Mouse (Mus musculus) liver, embryonic 12.5 days (tissue): ENCODE measurements around the gene Trp53rkb. TPM values are rescaled to one million over a fixed set of nuclear protein-coding genes. Genes with fewer than 3 reads are reported as not detected.
A peak's percentile ranks its signal among the peaks of the same experiment; 100 is the strongest.

Source experiments
- ATAC-seq: fragments of 200-750 bp; cut with Nextera tagmentation; 2 replicates; pipeline ENCODE4 v1.8.0; 2017; ENCODE audit warnings: moderate number of reproducible peaks, mild to moderate bottlenecking, moderate library complexity
- H3K27ac ChIP-seq: fragments of 300-500 bp; sonication (generic); 2 replicates; pipeline ENCODE4 v1.5.1; 2016; ENCODE audit warnings: mild to moderate bottlenecking
- H3K27me3 ChIP-seq: fragments of 300-500 bp; sonication (generic); replicated peaks from 2 replicates; pipeline ENCODE4 v1.6.1; 2016; ENCODE audit warnings: mild to moderate bottlenecking, moderate library complexity
- H3K36me3 ChIP-seq: fragments of 300-500 bp; sonication (generic); 2 replicates; pipeline ENCODE4 v1.6.1; 2016; ENCODE audit warnings: mild to moderate bottlenecking, moderate library complexity
- H3K4me1 ChIP-seq: fragments of 300-500 bp; sonication (generic); 2 replicates; pipeline ENCODE4 v1.6.1; 2016
- H3K4me2 ChIP-seq: fragments of 300-500 bp; sonication (generic); 2 replicates; pipeline ENCODE4 v1.6.1; 2016; ENCODE audit warnings: mild to moderate bottlenecking, moderate library complexity
- H3K4me3 ChIP-seq: fragments of 300-500 bp; sonication (generic); 2 replicates; pipeline ENCODE4 v1.5.1; 2016; ENCODE audit warnings: mild to moderate bottlenecking, moderate library complexity
- H3K9ac ChIP-seq: fragments of 300-500 bp; sonication (generic); 2 replicates; pipeline ENCODE4 v1.6.1; 2016; ENCODE audit warnings: mild to moderate bottlenecking, moderate library complexity
- H3K9me3 ChIP-seq: fragments of 300-500 bp; sonication (generic); replicated peaks from 2 replicates; pipeline ENCODE4 v1.6.1; 2016; ENCODE audit warnings: mild to moderate bottlenecking, moderate library complexity
- WGBS: fragments of 180-500 bp; shearing (Covaris S2); methylation state at CpG from one replicate; pipeline ENCODE4 v1.1.7; 2016; ENCODE audit not compliant: insufficient replicate concordance; 5-methylcytosine and 5-hydroxymethylcytosine counted together
- polyA plus RNA-seq: library from polyadenylated mRNA; unstranded; fragments of >200 nt; fragmentation: Nextera tagmentation; extraction: Ambion mirVana; gene quantifications from 2 replicates; pipeline ENCODE4 v1.2.1, GENCODE M21; 2016

Trp53rkb gene
- polyA plus RNA-seq, 1 experiment from 2014 or later, result 5.0 TPM

DNA sequence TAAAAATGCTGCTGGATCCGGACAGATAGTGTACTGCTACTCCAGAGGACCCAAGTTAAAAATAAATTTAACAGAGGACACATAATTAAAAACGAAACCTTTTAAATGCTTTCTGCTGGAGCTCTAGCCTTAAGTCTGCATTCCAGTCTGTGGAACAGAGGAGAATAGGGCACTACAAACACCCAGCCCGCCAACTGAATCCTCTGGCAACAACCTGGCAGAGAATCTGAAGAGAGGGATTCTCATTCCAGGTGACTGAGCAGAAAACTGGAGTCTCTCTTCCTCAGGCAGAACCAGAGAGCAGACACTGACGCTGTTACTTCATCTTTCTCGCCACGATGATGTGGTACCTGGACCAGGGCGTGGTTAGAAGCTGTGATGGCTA, 8.1 kb downstream of the Trp53rkb start:
- no peak overlapping the region for H3K9ac ChIP-seq
- no peak for ATAC-seq
- H3K27me3 ChIP-seq, result no peaks in the 10 kb centered on the region; the same call in none of the 2 replicates
- H3K27ac ChIP-seq, result no peak overlapping the region
- peaks cover 33% of the 10 kb centered on the region for H3K36me3 ChIP-seq
- no peaks in the 10 kb centered on the region for H3K9me3 ChIP-seq
- H3K4me2 ChIP-seq, result no peak overlapping the region
- no peak overlapping the region for H3K4me3 ChIP-seq
- WGBS, result 67% methylated on average over 7 of the region's 7 CpGs
- H3K4me1 ChIP-seq, result 0 out of 2 replicates have a peak, but pooled peaks cover 5% of the 10 kb centered on the region

DNA sequence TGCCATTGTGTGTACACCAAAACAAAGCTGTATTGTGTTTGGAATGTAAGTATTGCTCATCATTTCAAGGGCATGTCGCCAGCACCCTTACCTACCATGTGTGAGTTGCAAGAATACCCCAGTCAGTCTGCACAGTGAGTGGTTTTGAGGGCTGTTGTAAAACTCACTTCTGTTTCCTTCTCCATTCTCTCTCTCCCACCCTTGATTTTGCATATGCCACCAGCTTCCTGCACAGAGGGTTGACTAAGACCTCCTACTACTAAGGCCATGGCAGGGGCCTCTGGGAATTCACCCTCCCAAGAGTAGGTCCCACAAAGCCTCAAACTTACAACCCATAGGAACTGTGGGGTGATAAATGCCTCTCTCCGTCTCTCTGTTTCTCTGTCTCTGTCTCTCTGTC, 9.1 kb downstream of the Trp53rkb start:
- H3K9me3 ChIP-seq, result no peaks in the 10 kb centered on the region
- H3K4me1 ChIP-seq, result peaks cover 12% of the 10 kb centered on the region
- H3K9ac ChIP-seq, result no peak overlapping the region
- no peak for ATAC-seq
- no peak overlapping the region for H3K4me3 ChIP-seq
- H3K4me2 ChIP-seq, result no peak overlapping the region
- no peak overlapping the region for H3K27ac ChIP-seq
- no peaks in the 10 kb centered on the region; the same call in none of the 2 replicates for H3K27me3 ChIP-seq
- H3K36me3 ChIP-seq, result peaks cover 26% of the 10 kb centered on the region
- 61% methylated on average over 2 of the region's 2 CpGs for WGBS

DNA sequence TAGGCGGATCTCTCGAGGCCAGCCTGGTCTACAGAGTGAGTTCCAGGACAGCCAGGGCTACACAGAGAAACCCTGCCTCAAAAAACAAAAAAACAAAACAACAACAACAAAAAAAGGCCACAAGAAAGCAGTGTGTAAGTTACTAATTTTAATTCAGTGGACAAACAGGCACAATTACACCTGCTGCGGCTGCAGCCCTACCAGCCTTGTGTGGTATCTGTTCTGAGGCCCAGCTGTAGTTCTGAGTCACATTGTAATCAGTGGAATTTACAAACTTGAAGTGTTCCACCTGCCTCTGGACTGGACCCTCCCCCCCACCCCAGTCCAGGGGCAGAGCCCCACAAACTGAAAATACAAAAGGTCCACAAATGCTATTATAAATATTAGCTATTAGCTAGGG, 11.0 kb downstream of the Trp53rkb start:
- Histone ChIP-seq H3K4me3 (no peak overlapping the region), H3K9me3 (no peaks in the 10 kb centered on the region), H3K27me3 (no peaks in the 10 kb centered on the region; the same call in none of the 2 replicates), H3K9ac (no peak overlapping the region), H3K4me2 (no peak overlapping the region), H3K27ac (no peak overlapping the region), H3K36me3 (peaks cover 7% of the 10 kb centered on the region; the same call in 1 of the 2 replicates), H3K4me1 (peaks cover 30% of the 10 kb centered on the region)
- ATAC-seq, result no peak
- WGBS, result 79% methylated on average over 3 of the region's 3 CpGs

DNA sequence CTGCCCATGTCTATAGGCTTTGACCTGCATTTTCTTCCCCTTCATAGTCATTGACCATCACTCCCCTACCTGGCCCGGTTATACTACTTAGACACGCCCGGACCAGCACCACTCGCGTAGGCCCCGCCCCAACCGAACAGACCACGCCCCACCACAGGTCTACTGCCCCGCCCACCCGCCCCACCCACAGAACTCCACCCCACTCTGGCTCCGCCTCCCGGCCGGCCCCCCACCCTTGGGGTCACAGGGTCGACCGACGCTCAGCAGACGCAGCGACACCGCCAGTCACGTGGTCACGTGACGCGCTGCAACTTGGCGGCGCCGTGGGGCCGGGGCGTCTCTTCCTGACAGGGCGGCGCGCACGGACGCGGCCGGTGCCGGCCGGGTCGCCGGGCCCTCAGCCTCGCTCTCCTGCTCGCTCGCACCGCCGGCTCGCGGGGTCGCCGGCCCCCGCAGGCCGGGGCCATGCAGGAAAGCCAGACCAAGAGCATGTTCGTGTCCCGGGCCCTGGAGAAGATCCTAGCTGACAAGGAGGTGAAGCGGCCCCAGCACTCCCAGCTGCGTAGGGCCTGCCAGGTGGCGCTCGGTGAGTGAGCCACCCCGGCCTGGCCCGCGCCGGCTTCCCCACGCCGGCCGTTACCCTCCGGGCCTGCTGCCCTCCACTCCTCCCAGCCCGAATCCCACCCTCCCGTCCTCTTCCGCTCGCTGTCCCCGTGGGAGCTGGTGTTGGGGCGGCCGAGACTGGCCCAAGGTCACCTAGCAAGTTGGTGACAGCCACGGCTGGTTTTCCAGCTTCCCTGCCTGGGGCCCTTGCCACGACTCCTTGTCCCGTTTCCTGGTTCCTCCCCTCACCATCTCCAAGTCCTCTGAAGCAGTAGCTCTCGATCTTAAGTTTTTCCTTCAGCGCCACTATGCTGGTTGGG, 13.2 kb downstream of the Trp53rkb start, which contains the start of gene Arfgef2:
Gene Arfgef2, plus strand, starts transcription at position 339 of the 923 bp plus-strand sequence.
- no peaks in the 10 kb centered on the region for H3K9me3 ChIP-seq

DNA sequence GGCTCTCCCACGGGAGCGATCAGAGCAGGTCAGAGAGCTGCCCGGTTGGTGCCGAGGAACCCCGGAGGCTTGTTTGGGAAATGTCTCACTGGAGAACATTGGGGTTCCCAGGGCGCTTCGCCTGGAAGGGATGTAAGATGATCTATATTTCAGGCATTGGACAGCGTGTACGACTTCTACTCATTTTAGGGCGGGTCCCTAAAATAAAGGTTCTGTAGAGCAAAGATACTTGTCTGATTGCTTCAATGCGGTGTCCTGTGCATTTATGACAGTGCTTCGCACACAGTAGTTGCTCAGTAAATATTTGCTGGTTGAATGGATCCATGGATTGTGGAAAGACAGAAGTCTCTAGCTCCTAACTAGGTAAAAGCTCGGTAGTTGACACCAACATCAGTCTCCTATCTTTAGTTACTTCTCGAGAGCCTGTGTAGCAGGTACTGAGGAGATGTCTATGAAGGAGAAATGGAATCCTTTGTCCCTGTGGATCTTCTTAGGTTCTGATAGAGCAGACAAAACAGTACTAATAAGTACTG, 13.9 kb downstream of the Trp53rkb start:
- Histone ChIP-seq H3K4me3 (peak overlapping the region; percentile 88), H3K36me3 (no peaks in the 10 kb centered on the region), H3K9ac (peak overlapping the region; percentile 95), H3K27ac (peak overlapping the region; percentile 89), H3K27me3 (no peaks in the 10 kb centered on the region; the same call in none of the 2 replicates), H3K9me3 (no peaks in the 10 kb centered on the region), H3K4me1 (peaks cover 43% of the 10 kb centered on the region), H3K4me2 (peak overlapping the region; percentile 96)
- WGBS, result 11% methylated on average over 14 of the region's 14 CpGs
- peak; percentile 38 for ATAC-seq

More for the DNA sequence above, 13.2 kb downstream of the Trp53rkb start, which contains the start of gene Arfgef2:
- peak within 1 kb of the TSS; percentile 88 for H3K4me3 ChIP-seq
- H3K4me1 ChIP-seq, result peaks cover 43% of the 10 kb centered on the region
- under 1% methylated on average over 75 of the region's 76 CpGs for WGBS
- peak; percentile 92 for ATAC-seq
- no peaks in the 10 kb centered on the region; the same call in none of the 2 replicates for H3K27me3 ChIP-seq
- H3K4me2 ChIP-seq, result peak within 1 kb of the TSS; percentile 96
- no peaks in the 10 kb centered on the region for H3K36me3 ChIP-seq
- peak within 1 kb of the TSS; percentile 95 for H3K9ac ChIP-seq
- peak within 1 kb of the TSS; percentile 89 for H3K27ac ChIP-seq

DNA sequence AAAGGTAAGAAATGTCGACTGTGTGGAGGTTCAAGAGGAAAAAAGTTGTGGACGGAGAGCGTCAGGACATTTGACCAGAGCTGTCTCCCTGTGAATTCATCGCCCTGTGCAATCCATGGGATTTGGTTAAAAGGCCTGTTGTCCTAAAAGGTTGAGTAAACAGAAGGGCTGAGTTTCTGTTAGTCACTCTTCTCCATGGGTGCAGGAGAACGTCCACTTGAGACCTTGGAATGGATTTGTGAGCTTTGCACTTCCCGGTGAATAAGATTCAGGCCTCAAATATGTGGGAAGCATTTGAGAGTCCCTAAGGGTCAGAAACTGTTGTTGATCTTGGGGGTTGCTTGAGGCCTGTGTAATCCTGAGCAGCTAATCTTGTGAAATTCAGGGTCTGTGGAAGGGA, 14.5 kb downstream of the Trp53rkb start:
- 65% methylated on average over 6 of the region's 6 CpGs for WGBS
- Histone ChIP-seq H3K9me3 (no peaks in the 10 kb centered on the region), H3K4me1 (peaks cover 43% of the 10 kb centered on the region), H3K4me3 (peak overlapping the region; percentile 88), H3K36me3 (peaks cover 2% of the 10 kb centered on the region; the same call in 1 of the 2 replicates), H3K9ac (peak overlapping the region; percentile 95), H3K27ac (peak overlapping the region; percentile 89), H3K27me3 (no peaks in the 10 kb centered on the region; the same call in none of the 2 replicates), H3K4me2 (peak overlapping the region; percentile 96)
- no peak for ATAC-seq

DNA sequence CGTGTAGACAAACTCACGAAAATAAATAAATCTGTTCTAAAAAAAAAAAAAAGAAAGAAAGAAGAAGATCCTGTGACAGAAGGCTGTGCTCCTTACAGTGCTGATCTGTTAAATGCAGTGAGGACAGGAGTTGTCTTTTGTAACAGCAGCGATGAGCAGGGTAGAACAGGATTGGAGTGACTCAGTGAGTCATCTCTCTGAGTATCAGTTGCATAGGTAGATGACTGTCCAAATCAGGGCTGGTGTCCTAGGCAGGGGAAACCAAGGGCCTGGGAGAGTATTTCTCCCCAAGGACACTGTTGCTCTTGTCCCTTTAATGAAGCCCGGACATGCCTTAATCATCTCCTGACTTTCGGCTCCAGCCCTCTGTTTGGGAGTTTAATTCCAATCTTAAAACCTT, 17.2 kb downstream of the Trp53rkb start:
- Histone ChIP-seq H3K9me3 (no peaks in the 10 kb centered on the region), H3K4me2 (no peak overlapping the region), H3K27me3 (no peaks in the 10 kb centered on the region; the same call in 1 of the 2 replicates), H3K4me3 (no peak overlapping the region), H3K36me3 (peaks cover 4% of the 10 kb centered on the region; the same call in 1 of the 2 replicates), H3K9ac (no peak overlapping the region), H3K27ac (no peak overlapping the region), H3K4me1 (peaks cover 43% of the 10 kb centered on the region)
- 90% methylated on average over 5 of the region's 5 CpGs for WGBS
- no peak for ATAC-seq

DNA sequence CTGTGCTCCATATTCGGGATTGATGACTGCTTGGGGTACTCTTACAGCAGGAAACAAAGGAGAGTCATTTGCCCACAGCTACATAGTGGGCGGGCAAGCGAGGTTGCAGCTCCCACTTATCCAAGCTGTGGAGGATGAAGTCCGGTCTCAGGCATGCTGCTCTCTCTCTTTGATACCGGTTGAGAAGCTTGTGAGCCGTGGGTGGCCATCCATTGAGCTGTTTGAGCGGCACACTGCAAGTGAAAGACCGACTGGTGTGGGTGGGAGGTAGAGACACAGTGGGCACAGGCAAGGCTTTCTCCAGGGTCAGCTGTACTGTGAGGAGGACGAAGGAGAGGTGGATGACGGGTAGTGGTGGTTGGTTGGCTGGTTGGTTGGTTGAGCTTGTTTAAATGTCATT, 18.5 kb downstream of the Trp53rkb start:
- no peak overlapping the region for H3K9ac ChIP-seq
- H3K27me3 ChIP-seq, result no peaks in the 10 kb centered on the region
- no peak for ATAC-seq
- peaks cover 38% of the 10 kb centered on the region for H3K4me1 ChIP-seq
- no peak overlapping the region for H3K4me2 ChIP-seq
- H3K36me3 ChIP-seq, result peaks cover 4% of the 10 kb centered on the region; the same call in 1 of the 2 replicates
- H3K27ac ChIP-seq, result no peak overlapping the region
- H3K4me3 ChIP-seq, result no peak overlapping the region
- no peaks in the 10 kb centered on the region for H3K9me3 ChIP-seq
- 83% methylated on average over 10 of the region's 10 CpGs for WGBS

DNA sequence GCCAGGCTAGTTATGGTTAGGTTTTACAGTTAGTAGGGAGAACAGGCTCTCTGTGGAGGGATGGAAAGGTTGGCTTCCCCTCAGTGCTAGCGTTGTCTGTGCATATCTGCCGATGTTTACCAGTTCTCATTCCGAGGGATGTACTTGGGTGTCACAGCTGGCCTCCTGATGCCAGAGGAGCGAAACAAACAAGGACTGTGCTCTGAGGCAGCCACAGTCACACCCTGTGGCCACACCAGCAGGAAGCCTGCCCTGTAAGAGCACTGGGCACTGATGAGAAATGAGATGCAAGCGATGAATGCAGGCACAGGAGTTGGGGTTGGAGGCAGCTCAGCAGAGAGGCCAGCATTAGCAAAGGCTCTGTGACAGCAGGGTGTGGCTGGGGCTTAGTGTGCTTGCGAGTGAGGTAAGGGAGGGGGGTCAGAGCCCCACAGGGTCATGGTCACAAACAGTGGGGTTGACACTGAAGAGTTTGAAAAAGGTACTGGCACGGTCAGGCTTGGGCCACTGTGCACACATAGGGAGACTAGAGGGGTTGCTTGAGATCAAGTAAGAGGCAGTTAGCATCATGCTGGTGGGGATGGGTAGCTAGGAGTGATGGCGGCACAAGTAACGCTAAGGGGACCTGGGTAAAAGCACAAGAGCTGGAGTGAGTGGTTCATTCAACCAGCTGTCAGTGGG, 26.3 kb downstream of the Trp53rkb start:
- ATAC-seq, result 0 out of 2 replicates have a peak, but pooled peaks have one; percentile 38
- peaks cover 6% of the 10 kb centered on the region for H3K36me3 ChIP-seq
- no peak overlapping the region for H3K4me3 ChIP-seq
- no peak overlapping the region for H3K27ac ChIP-seq
- peaks cover 49% of the 10 kb centered on the region for H3K4me1 ChIP-seq
- H3K4me2 ChIP-seq, result no peak overlapping the region
- H3K27me3 ChIP-seq, result no peaks in the 10 kb centered on the region
- WGBS, result 82% methylated on average over 9 of the region's 9 CpGs
- H3K9me3 ChIP-seq, result no peaks in the 10 kb centered on the region
- no peak overlapping the region for H3K9ac ChIP-seq

DNA sequence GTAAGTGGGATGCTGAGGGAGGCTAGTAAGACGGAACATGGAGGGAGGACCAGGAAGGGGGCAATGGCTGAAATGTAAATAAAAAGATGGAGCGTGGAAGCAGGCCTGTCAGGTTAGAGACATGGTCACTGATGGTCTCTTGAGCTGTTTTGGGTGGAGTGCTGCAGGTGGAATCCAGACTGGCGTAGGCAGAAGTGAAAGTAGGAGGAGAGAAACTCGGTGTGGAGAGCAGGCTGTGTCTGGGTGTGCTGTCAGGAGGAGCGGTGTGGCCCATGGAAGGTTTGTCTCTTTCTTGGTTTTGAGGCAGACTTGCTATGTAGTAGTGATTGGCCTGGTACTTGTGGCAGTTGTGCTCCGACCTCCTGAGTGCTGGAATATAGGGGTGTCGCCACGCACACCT, 27.5 kb downstream of the Trp53rkb start:
- ATAC-seq, result no peak
- H3K4me3 ChIP-seq, result no peak overlapping the region
- no peak overlapping the region for H3K27ac ChIP-seq
- no peaks in the 10 kb centered on the region for H3K9me3 ChIP-seq
- WGBS, result 81% methylated on average over 8 of the region's 8 CpGs
- H3K9ac ChIP-seq, result no peak overlapping the region
- H3K4me1 ChIP-seq, result peaks cover 49% of the 10 kb centered on the region
- peaks cover 6% of the 10 kb centered on the region for H3K36me3 ChIP-seq
- no peak overlapping the region for H3K4me2 ChIP-seq
- no peaks in the 10 kb centered on the region for H3K27me3 ChIP-seq

DNA sequence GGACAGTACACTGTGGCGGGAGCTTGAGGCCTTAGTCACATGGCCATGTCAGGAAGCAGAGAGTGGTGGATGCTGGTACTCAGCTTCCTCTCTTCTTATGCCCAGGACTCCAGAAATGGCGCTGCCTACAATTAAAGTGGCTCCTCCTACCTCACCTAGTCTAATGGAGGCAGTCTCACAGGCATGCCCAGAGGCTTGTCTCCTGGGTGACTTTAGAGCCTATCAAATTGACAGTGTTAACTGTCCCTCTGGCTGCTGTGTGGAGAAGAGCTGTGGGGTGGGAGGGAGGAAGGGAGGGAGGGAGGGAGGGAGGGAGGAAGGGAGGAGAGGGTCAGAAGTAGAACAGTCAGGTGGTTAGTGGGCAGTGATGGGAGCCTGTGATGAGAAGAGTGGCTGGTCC, 28.5 kb downstream of the Trp53rkb start:
- Histone ChIP-seq H3K27me3 (no peaks in the 10 kb centered on the region), H3K9me3 (no peaks in the 10 kb centered on the region), H3K9ac (no peak overlapping the region), H3K27ac (no peak overlapping the region), H3K36me3 (peaks cover 6% of the 10 kb centered on the region), H3K4me1 (peaks cover 49% of the 10 kb centered on the region), H3K4me3 (no peak overlapping the region), H3K4me2 (no peak overlapping the region)
- WGBS, result 39% methylated on average over 2 of the region's 2 CpGs
- peak; percentile 20; the same call in 1 of the 2 replicates for ATAC-seq
